Mouse (Mus musculus) retina, adult 2 months (tissue): ENCODE results near the gene Mmp12.
"Not testable (repeated sequence)": the region's sequence is repeated elsewhere in the genome, so short reads cannot be mapped to it uniquely, and the experiment has no call there.

Experiments
- DNase-seq: peaks from one replicate; pipeline ENCODE4 v3.0.0-alpha.2; 2012; ENCODE audit warnings: low read depth, low spot score

The Mmp12 gene

GRCm38 (mm10) chr9:7344107-7344506 is at the start of gene Mmp12:
Mmp12 (plus strand) TSS chr9:7344381.
- no peak for DNase-seq

- no peak for DNase-seq
Observed at GRCm38 (mm10) chr9:7331847-7332246, 12.3 kb upstream of the Mmp12 start.

- no peak for DNase-seq
Observed at GRCm38 (mm10) chr9:7335766-7336680, 8.2 kb upstream of the Mmp12 start.

GRCm38 (mm10) chr9:7336740-7337483 is 7.3 kb upstream of the Mmp12 start:
- no peak for DNase-seq

GRCm38 (mm10) chr9:7345513-7345912 is 1.3 kb downstream of the Mmp12 start:
- DNase-seq, result no peak

GRCm38 (mm10) chr9:7354535-7354934 is 10.4 kb downstream of the Mmp12 start:
- DNase-seq, result no peak

GRCm38 (mm10) chr9:7387947-7388346 is 43.8 kb downstream of the Mmp12 start, which contains the start of gene Mmp1b:
Mmp1b (minus strand) TSS chr9:7388047.
- no peak for DNase-seq

GRCm38 (mm10) chr9:7396556-7396955 is 52.4 kb downstream of the Mmp12 start:
- not testable (repeated sequence) for DNase-seq
